Mouse (Mus musculus) cerebellum, adult 2 months (tissue): Measurements from ENCODE around the gene Fgfr2. TPM values are rescaled to one million over a fixed set of nuclear protein-coding genes. Genes with fewer than 3 reads are reported as not detected.

Source experiments
- DNase-seq, 2 experiments: peaks; one replicate each; pipeline ENCODE4 v3.0.0; 2021
- H3K27ac ChIP-seq: fragments of 200-500 bp; 2 replicates; pipeline ENCODE4 v1.5.1; 2012; ENCODE audit warnings: low read length, control low read depth, inconsistent platforms; ENCODE audit not compliant: insufficient read depth
- H3K27me3 ChIP-seq: fragments of 200-500 bp; 2 replicates; pipeline ENCODE4 v1.6.1; 2012; ENCODE audit warnings: inconsistent platforms, mild to moderate bottlenecking, low read length, moderate library complexity; ENCODE audit not compliant: control insufficient read depth, insufficient read depth
- H3K4me1 ChIP-seq: fragments of 200-500 bp; 2 replicates; pipeline ENCODE4 v1.6.1; 2011; ENCODE audit warnings: low read length; ENCODE audit not compliant: control insufficient read depth, insufficient read depth
- H3K4me3 ChIP-seq: fragments of 200-500 bp; replicated peaks from 2 replicates; pipeline ENCODE3; 2011; ENCODE audit warnings: mild to moderate bottlenecking, low read depth, low read length, control low read depth; ENCODE audit not compliant: insufficient read depth
- CTCF ChIP-seq: fragments of 200-500 bp; IDR thresholded peaks from 2 replicates; pipeline ENCODE4 v1.5.1; 2011; ENCODE audit warnings: low read depth, mild to moderate bottlenecking, control low read depth, low read length, moderate library complexity, borderline replicate concordance; ENCODE audit not compliant: insufficient read depth
- POLR2A ChIP-seq: fragments of 200-500 bp; IDR thresholded peaks from 2 replicates; pipeline ENCODE4 v1.6.1; 2011; ENCODE audit warnings: low read length, control low read depth, borderline replicate concordance; ENCODE audit not compliant: insufficient read depth
- WGBS: fragments of 180-500 bp; shearing (Covaris S2); methylation state at CpG from one replicate; pipeline ENCODE4 v1.1.7; 2018; 5-methylcytosine and 5-hydroxymethylcytosine counted together
- polyA plus RNA-seq: library from polyadenylated mRNA; depleted of rRNA; stranded (reverse); fragments of >200 nt; gene quantifications from 2 replicates; pipeline ENCODE4 v1.2.3, GENCODE M21; 2012

Fgfr2 gene
- polyA plus RNA-seq, 1 experiment, result 95.3 TPM

DNA sequence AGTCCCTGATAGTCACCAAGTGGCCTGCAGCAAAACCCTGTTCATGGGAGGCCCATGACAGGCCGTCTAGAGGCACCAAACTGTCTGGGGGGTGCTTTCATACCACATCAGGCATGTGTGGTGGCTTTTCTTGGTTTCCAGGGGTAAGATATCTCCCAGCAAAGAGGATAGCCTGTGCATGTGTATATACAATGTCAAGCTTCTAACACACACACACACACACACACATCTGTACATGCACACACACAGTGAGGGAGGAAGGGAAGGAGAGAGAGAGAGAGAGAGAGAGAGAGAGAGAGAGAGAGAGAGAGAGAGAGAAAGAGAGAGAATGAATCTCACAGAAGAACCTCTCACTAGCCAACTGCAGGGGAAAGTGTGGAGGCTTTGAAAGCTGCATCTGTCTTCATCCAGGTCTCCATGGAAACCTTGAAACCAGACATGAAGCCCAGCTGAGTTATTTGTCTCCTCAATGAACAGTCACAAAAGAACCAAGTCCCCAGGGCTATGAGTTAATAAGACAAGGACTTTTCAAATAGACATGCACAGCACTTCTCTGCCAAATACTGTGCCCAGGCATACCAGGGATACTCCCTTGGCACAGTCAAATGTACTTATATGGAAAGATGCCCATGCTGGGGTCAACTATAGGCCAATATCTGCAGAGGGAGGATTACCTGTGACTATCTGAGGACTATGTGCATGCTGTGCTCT lies 1110.0 kb downstream of the Fgfr2 start:
- DNase-seq, result peak in 1 of 2 experiments; percentile 7
- TF ChIP-seq CTCF (no peak), POLR2A (no peak)
- 23% methylated on average over 1 of the region's 1 CpGs for WGBS
- no peak overlapping the region for H3K4me3 ChIP-seq
- no peaks in the 10 kb centered on the region; the same call in 1 of the 2 replicates for H3K4me1 ChIP-seq
- H3K27ac ChIP-seq, result no peak overlapping the region
- H3K27me3 ChIP-seq, result no peaks in the 10 kb centered on the region

DNA sequence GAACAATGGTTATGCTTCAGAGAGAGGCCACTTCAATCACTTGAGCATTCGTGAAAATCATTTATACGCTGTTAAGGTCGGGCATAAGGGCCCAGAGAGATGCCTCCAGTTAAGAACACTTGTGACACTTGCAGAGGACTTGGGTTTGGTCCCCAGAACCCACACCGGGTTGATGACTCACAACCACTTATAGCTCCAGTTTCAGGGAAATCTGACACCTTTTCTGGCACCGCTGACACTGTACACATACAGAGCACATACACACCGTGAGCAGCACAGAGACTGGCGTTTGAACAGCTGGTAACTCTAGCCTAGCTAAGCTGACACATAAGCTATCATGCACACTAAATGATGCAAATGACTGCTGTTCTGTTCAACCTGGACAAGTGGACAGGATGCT lies 1114.1 kb downstream of the Fgfr2 start:
- Histone ChIP-seq H3K27me3 (no peaks in the 10 kb centered on the region), H3K27ac (no peak overlapping the region), H3K4me1 (no peaks in the 10 kb centered on the region; the same call in 1 of the 2 replicates), H3K4me3 (no peak overlapping the region)
- DNase-seq, result no peak
- WGBS, result 84% methylated on average over 7 of the region's 7 CpGs
- TF ChIP-seq CTCF (no peak), POLR2A (no peak)

DNA sequence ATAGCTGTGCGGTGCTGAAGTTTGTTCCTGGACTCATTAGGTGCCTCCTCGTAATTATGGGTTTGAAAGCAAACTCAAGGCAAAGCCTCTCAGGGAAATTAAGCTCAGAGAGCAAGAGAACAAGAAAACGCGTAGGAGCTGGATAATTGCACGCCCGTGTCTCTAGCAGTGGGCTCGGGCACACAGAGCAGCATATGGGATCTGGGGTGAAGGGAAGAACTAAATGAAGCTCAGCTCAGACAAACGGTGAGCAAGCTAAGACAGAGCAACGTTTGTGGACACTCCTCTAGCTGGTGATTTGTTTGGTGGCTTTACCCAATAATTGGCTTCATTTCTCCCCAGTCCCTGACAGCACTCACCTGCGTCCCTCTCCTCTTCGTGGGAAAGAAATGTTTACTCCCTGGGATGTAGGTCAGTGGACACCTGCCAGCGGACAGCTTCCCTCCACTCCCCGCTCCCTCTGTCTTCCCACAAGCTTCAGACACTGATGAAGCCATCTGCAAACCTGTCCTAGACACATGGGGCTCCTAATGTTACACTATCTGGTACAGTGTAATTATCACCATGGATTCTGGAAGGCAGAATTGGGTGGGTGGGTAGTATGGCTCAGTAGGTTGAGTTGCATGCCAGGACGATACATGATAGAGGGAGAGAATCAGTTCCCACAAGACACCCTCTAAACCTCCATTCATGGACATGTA lies 1117.0 kb downstream of the Fgfr2 start:
- no peak overlapping the region for H3K4me3 ChIP-seq
- peak in 1 of 2 experiments; percentile 3 for DNase-seq
- no peak overlapping the region for H3K27ac ChIP-seq
- no peaks in the 10 kb centered on the region for H3K4me1 ChIP-seq
- TF ChIP-seq POLR2A (no peak), CTCF (no peak)
- 58% methylated on average over 14 of the region's 14 CpGs for WGBS
- H3K27me3 ChIP-seq, result no peaks in the 10 kb centered on the region

DNA sequence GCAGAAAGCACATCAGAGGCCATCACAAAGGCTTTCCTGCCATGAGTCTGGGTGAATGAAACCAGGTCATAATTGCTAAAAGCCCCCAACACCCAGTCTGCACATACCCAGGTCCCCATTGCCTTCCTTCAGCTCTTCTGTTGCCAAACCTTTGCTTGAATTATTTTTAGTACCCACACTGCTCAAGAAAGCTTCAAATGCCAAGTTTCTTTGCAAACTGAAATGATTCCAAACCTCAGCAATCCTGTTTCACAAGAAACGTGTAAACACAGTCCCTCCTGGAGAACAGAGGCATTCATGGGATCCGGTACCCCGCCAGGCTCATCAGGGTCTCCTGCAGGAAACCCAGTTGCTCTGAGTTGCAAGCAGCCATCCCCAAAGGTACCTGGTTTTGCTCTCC lies 1130.3 kb downstream of the Fgfr2 start:
- TF ChIP-seq POLR2A (no peak), CTCF (no peak)
- no peak for DNase-seq
- H3K4me3 ChIP-seq, result no peak overlapping the region
- 72% methylated on average over 3 of the region's 3 CpGs for WGBS
- H3K4me1 ChIP-seq, result no peaks in the 10 kb centered on the region
- no peaks in the 10 kb centered on the region; the same call in 1 of the 2 replicates for H3K27me3 ChIP-seq
- H3K27ac ChIP-seq, result no peak overlapping the region

DNA sequence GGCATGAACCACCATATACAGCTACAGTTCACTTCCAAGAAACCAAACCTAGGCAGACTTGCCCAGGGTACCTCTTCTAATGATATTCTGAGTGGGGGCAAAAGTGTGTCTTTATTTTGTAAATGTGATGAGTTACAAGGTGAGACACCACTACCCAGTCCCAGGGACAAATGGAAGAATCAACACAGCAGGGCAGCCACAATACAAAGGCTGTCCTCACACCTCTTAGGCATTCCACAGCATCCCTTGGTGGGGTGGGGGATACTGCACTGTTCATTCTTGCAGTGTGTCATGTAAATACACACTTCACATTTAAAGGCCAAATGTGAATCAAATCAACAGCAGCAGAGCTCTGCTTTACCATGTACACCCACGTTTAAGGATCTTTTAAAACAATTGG lies 1130.9 kb downstream of the Fgfr2 start:
- no peaks in the 10 kb centered on the region for H3K4me1 ChIP-seq
- 81% methylated on average over 1 of the region's 1 CpGs for WGBS
- H3K27me3 ChIP-seq, result no peaks in the 10 kb centered on the region; the same call in 1 of the 2 replicates
- no peak for DNase-seq
- no peak overlapping the region for H3K4me3 ChIP-seq
- H3K27ac ChIP-seq, result no peak overlapping the region
- no peak for TF ChIP-seq POLR2A

DNA sequence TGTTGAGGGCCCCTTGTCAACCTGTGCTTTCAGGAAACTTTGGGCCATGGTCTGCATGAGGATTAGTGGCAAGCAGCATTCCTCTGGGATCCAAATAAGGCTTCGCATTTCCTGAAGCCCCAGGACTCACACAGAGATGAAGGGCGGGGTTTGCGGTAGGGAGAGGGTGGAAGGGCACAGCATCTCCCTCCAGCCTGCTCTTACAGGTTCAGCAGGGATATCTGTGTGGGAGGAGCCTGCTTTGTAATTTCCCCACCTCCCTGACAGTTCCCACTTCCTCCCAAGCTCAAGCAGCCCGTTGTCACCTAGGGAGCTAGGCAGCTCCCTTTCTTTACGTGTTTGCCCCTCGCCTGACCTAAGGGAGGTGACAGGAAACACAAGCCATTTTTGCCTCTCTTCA lies 1134.1 kb downstream of the Fgfr2 start:
- H3K4me3 ChIP-seq, result no peak overlapping the region
- H3K4me1 ChIP-seq, result no peaks in the 10 kb centered on the region
- 56% methylated on average over 6 of the region's 6 CpGs for WGBS
- DNase-seq, result no peak
- no peak for TF ChIP-seq CTCF
- TF ChIP-seq POLR2A, result no peak
- no peak overlapping the region for H3K27ac ChIP-seq
- H3K27me3 ChIP-seq, result no peaks in the 10 kb centered on the region; the same call in 1 of the 2 replicates

DNA sequence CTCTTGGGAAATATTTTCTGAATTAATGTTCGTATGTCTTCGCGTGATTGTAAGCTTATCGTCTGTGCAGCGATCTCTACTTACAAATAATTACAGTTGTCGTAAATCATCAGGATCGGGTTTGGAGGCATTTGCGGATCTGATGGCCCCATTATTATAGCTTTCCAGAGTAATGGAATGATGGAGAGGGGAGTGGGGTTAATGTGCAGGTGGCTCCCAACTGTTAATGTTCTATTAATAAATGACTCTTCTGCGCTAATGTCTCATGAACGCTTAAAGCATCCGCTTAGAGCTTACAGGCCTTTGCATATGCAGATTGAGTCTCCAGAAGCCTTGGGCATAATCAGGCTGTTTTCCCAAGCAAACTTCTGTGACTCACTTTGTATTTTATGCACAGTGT lies 1144.5 kb downstream of the Fgfr2 start:
- no peak for DNase-seq

DNA sequence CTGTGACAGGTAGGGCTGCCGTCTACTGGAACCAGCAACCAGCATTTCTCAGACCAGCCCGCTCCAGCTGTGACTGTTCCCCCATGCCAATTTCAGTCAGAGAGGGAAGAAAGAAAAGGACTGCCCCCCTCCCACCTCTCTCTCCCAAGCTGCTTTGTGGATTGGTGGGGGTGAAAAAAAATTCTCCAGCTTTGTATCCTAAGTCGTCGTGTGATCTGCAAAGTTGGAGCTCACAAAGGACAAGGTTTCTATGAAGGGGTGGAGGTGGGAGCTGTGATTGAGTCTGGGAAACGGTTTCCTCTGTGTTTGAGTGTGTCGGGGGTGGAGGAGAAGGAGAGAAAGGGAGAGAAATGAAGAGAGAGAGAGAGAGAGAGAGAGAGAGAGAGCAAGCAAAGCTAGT lies 1147.3 kb downstream of the Fgfr2 start:
- Histone ChIP-seq H3K4me1 (no peaks in the 10 kb centered on the region), H3K27me3 (no peaks in the 10 kb centered on the region), H3K27ac (no peak overlapping the region), H3K4me3 (no peak overlapping the region)
- no peak for DNase-seq
- TF ChIP-seq CTCF (no peak), POLR2A (no peak)
- 44% methylated on average over 6 of the region's 6 CpGs for WGBS

More for the DNA sequence above, 1144.5 kb downstream of the Fgfr2 start:
- Histone ChIP-seq H3K27ac (no peak overlapping the region), H3K27me3 (no peaks in the 10 kb centered on the region), H3K4me1 (no peaks in the 10 kb centered on the region), H3K4me3 (no peak overlapping the region)
- TF ChIP-seq CTCF, result no peak
- WGBS, result 85% methylated on average over 11 of the region's 11 CpGs
